Mouse (Mus musculus) midbrain, embryonic 15.5 days (tissue): ENCODE measurements around the gene Ccn1. TPM values are rescaled to one million over a fixed set of nuclear protein-coding genes. Genes with fewer than 3 reads are reported as not detected.

Source experiments
- ATAC-seq: fragments of 200-750 bp; cut with Nextera tagmentation; replicated peaks from 2 replicates; pipeline ENCODE4 v1.8.0; 2017; ENCODE audit warnings: moderate TSS enrichment
- H3K27ac ChIP-seq: fragments of 300-500 bp; sonication (generic); 2 replicates; pipeline ENCODE4 v1.5.1; 2015; ENCODE audit warnings: mild to moderate bottlenecking, inconsistent platforms
- H3K27me3 ChIP-seq: fragments of 300-500 bp; sonication (generic); replicated peaks from 2 replicates; pipeline ENCODE4 v1.6.1; 2015; ENCODE audit warnings: inconsistent platforms
- H3K36me3 ChIP-seq: fragments of 300-500 bp; sonication (generic); replicated peaks from 2 replicates; pipeline ENCODE4 v1.6.1; 2015; ENCODE audit warnings: inconsistent platforms
- H3K4me1 ChIP-seq: fragments of 300-500 bp; sonication (generic); 2 replicates; pipeline ENCODE4 v1.6.1; 2015; ENCODE audit warnings: inconsistent platforms
- H3K4me2 ChIP-seq: fragments of 300-500 bp; sonication (generic); 2 replicates; pipeline ENCODE4 v1.6.1; 2015; ENCODE audit warnings: inconsistent platforms, mild to moderate bottlenecking, moderate library complexity
- H3K4me3 ChIP-seq: fragments of 300-500 bp; sonication (generic); 2 replicates; pipeline ENCODE4 v1.5.1; 2015; ENCODE audit warnings: mild to moderate bottlenecking, inconsistent platforms
- H3K9ac ChIP-seq: fragments of 300-500 bp; sonication (generic); 2 replicates; pipeline ENCODE4 v1.6.1; 2015; ENCODE audit warnings: mild to moderate bottlenecking, inconsistent platforms
- H3K9me3 ChIP-seq: fragments of 300-500 bp; sonication (generic); 2 replicates; pipeline ENCODE4 v1.6.1; 2016; ENCODE audit warnings: inconsistent platforms
- WGBS: fragments of 180-500 bp; shearing (Covaris S2); methylation state at CpG from one replicate; pipeline ENCODE4 v1.1.7; 2015; ENCODE audit warnings: mixed read lengths; 5-methylcytosine and 5-hydroxymethylcytosine counted together
- polyA plus RNA-seq: library from polyadenylated mRNA; unstranded; fragments of >200 nt; fragmentation: Nextera tagmentation; extraction: Ambion mirVana; gene quantifications from 2 replicates; pipeline ENCODE4 v1.2.1, GENCODE M21; 2015

The Ccn1 gene
- polyA plus RNA-seq, 1 experiment from 2014 or later: 9.1 TPM

DNA sequence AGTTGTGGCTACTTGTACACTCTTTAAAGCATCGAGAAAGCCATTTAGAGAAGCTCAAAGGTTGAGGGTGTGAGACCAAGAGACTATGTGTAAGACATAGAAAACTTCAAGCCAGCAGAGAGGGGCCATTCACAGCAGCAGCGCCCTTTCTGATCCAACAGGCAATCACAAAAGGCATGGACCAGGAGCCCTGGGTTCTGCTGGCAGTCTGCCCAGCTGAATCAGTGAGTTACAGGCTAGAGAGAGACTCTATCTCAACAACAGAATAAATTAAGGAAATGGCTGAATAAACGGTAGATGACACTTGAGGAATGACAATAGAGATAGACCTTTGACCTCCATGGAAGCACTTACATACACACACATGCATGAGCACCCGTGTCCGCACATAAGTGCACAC, 21.1 kb downstream of the Ccn1 start:
- Histone ChIP-seq H3K27ac (no peak overlapping the region), H3K4me2 (no peak overlapping the region), H3K27me3 (no peaks in the 10 kb centered on the region), H3K9ac (no peak overlapping the region), H3K4me3 (no peak overlapping the region), H3K4me1 (no peaks in the 10 kb centered on the region), H3K36me3 (no peaks in the 10 kb centered on the region), H3K9me3 (no peaks in the 10 kb centered on the region)
- 58% methylated on average over 5 of the region's 5 CpGs for whole genome bisulfite sequencing
- no peak for ATAC-seq

DNA sequence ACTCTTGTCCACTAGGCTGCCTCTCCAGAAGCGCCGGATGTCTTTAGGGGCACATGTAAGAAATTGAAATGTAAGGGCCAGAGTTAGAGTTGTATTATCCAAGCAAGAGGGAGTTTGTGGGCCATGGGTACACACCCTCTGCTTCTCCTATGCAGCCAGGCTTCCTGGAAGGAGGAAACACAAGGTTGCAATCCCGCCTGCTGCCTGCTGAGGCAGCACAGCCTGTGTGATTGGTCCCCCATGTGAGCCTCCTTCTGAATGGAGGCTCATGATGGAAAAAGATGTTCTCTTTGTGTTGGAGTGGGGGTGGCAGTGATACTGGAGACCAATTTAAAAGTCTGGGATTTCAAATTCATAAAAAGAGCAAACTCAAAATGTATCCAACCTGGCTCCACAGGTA, 22.0 kb downstream of the Ccn1 start:
- H3K27ac ChIP-seq: no peak overlapping the region
- H3K4me3 ChIP-seq: no peak overlapping the region
- no peak overlapping the region for H3K4me2 ChIP-seq
- H3K9me3 ChIP-seq: no peaks in the 10 kb centered on the region
- no peak overlapping the region for H3K9ac ChIP-seq
- no peaks in the 10 kb centered on the region for H3K36me3 ChIP-seq
- 74% methylated on average over 3 of the region's 3 CpGs for WGBS
- no peaks in the 10 kb centered on the region for H3K27me3 ChIP-seq
- no peak for ATAC-seq
- no peaks in the 10 kb centered on the region for H3K4me1 ChIP-seq

DNA sequence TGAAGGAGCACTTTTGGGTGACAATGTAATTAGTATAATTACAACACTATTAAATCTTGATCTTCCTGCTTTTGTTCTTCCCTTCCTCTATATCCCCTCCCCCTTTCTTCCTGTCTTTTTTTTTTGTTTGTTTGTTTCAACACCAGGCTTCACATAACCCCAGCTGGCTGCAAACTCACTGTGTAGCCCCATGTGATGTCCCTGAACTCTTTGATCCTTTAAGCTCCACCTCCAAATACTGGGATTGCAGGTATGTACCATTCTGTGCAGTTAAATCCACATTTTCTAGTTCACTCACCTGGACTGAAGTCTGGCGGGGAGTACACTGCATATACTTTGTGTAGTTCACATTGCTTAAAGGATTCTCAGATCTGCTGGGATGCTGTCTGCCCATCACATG, 23.7 kb downstream of the Ccn1 start:
- Histone ChIP-seq H3K27me3 (no peaks in the 10 kb centered on the region), H3K4me1 (no peaks in the 10 kb centered on the region), H3K4me2 (no peak overlapping the region), H3K36me3 (no peaks in the 10 kb centered on the region), H3K27ac (no peak overlapping the region), H3K9ac (no peak overlapping the region), H3K4me3 (no peak overlapping the region), H3K9me3 (no peaks in the 10 kb centered on the region)
- ATAC-seq: no peak
- WGBS: 92% methylated on average over 1 of the region's 1 CpGs

DNA sequence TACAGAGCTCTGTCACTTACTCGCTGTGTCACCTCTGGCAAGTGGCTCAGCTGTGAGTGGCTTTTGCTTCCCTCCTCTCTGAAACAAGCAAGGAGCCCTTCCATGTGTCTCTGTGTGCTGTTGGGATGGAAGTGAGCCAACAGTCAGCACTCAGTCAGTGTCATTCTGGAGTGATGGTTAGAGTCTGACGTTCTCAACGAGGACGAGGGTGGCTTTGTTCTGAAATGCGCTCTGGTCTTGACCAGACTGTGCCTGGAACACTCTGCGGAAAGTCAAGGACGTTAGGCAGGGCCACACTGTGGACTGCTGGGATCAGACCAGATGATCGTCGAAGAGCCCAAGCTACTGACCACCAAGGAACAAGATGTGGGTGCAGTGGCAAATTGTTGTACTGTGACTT, 24.2 kb downstream of the Ccn1 start:
- no peak overlapping the region for H3K4me2 ChIP-seq
- H3K4me1 ChIP-seq: no peaks in the 10 kb centered on the region
- ATAC-seq: no peak
- H3K9ac ChIP-seq: no peak overlapping the region
- H3K36me3 ChIP-seq: no peaks in the 10 kb centered on the region
- H3K4me3 ChIP-seq: no peak overlapping the region
- no peaks in the 10 kb centered on the region for H3K9me3 ChIP-seq
- no peak overlapping the region for H3K27ac ChIP-seq
- WGBS: 85% methylated on average over 9 of the region's 9 CpGs
- no peaks in the 10 kb centered on the region for H3K27me3 ChIP-seq

DNA sequence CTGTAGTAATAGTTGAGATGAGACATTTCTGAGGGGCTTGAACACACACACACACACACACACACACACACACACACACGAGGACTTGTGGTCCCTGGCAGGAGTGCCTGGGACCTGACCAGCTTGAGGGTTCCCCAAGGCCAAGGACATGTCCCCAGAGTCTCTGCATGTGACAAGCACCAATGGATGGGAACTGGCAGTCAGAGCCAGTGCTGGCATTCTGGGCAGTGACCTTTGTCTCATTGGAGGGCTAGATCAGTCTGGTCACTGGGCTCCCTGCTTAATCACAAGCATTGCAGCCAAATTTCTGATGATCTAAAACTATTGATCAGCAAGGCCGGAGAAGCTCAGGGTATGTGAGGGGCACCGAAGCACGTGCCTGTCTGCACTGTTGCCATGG, 25.0 kb downstream of the Ccn1 start:
- 78% methylated on average over 4 of the region's 4 CpGs for WGBS
- Histone ChIP-seq H3K4me1 (no peaks in the 10 kb centered on the region), H3K9ac (no peak overlapping the region), H3K27ac (no peak overlapping the region), H3K4me3 (no peak overlapping the region), H3K4me2 (no peak overlapping the region), H3K27me3 (no peaks in the 10 kb centered on the region), H3K9me3 (no peaks in the 10 kb centered on the region), H3K36me3 (no peaks in the 10 kb centered on the region)
- no peak for ATAC-seq

DNA sequence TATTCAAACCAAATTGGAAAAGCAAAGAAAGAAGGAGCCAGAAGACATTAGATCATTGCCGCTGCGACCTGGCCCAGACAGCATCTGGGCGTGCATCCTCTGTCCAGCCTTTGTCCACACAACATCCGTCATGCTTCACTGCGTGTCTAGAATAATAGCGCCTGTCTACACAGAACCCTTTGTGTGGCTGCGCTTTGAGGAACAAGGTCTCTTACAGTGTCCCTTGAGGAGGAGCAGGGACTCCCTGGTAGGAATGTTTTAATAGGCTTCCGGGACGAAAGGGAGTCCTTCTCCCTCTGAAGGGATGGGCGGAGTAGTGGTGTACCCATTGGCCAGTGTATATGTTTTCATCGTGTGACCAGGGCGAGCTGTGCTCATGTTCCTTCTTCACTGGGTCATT, 26.7 kb downstream of the Ccn1 start:
- no peaks in the 10 kb centered on the region for H3K27me3 ChIP-seq
- WGBS: 74% methylated on average over 12 of the region's 12 CpGs
- ATAC-seq: 0 out of 2 replicates have a peak, but pooled peaks have one; percentile 19
- no peak overlapping the region for H3K4me2 ChIP-seq
- H3K4me1 ChIP-seq: no peaks in the 10 kb centered on the region
- no peak overlapping the region for H3K9ac ChIP-seq
- no peak overlapping the region for H3K27ac ChIP-seq
- H3K9me3 ChIP-seq: no peaks in the 10 kb centered on the region
- no peaks in the 10 kb centered on the region for H3K36me3 ChIP-seq
- H3K4me3 ChIP-seq: no peak overlapping the region

DNA sequence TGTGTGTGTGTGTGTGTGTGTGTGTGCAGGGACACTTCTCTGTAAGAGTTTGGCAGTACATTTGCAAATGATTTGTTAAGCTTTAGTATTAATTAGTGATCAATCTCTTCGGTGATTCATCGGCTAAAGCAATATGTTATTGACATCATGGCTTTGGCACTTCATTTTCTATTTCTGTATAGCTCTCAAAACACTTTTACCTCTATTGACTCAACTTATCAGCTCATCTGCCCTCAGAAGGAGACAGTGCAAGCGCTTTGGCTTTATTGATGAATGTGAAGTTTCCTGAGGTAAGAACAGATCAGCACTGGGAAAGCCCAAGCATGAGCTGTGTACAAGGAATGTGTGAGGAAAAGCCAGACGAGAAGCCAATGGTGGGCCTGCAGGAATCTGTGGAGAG, 28.6 kb downstream of the Ccn1 start:
- 88% methylated on average over 4 of the region's 4 CpGs for WGBS
- no peak for ATAC-seq
- no peak overlapping the region for H3K9ac ChIP-seq
- no peak overlapping the region for H3K4me2 ChIP-seq
- H3K27me3 ChIP-seq: no peaks in the 10 kb centered on the region
- no peak overlapping the region for H3K4me3 ChIP-seq
- no peaks in the 10 kb centered on the region for H3K36me3 ChIP-seq
- H3K9me3 ChIP-seq: no peaks in the 10 kb centered on the region
- no peak overlapping the region for H3K27ac ChIP-seq
- H3K4me1 ChIP-seq: no peaks in the 10 kb centered on the region

DNA sequence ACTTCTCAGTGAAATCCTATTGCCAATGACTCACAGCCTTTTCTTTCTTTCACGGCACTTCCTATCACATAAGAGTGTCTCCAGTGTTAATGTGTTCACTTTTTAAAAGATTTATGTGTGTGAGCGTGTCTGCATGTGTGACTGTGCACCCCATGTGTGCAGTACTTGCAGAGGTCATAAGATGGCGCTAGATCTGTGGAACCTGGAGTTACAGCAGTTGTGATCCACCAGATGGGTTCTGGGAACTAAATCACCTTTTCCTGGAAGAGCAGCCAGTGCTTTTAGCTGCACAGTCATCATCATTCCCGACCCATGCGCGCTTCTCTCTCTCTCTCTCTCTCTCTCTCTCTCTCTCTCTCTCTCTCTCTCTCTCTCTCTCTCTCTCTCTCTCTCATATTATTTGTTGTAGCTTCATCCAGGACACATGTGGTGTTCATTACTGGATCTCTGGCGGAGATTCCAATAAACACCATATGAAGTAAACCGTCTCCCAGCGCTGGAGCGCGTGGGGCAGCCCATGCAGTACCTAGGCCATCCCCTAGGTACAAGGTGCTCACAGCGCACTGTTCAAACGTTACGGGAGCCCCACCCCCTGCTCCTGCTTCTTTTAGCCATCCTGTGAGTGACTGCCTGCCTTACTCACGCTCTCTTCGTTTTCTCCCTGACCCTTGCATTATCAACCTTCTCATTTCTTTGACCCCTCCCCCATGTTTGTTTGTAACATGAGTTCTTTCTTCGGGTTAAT, 30.0 kb downstream of the Ccn1 start:
- no peak overlapping the region for H3K4me3 ChIP-seq
- no peak for ATAC-seq
- 90% methylated on average over 17 of the region's 17 CpGs for WGBS

DNA sequence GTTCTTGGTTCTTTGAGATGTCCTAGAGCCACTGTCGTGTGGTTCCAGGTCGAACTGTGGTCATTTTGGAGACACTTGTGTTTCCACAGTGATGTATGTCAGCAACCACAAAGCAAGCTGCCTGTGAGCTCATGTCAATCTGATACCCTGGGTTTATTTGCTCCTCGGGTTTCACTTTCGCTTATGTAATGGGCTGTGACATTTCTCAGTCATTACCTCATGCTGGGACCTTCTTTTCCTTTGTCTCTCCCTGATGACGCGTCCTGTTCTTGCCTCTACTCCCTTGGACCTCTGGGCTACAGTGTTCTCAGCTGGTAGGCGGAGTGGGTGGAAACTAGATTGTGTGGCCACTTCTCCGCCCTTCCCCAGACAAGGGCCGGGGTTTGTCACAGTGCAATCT, 31.5 kb downstream of the Ccn1 start:
- 80% methylated on average over 9 of the region's 9 CpGs for whole genome bisulfite sequencing
- no peak overlapping the region for H3K9ac ChIP-seq
- H3K27ac ChIP-seq: no peak overlapping the region

More for the DNA sequence above, 30.0 kb downstream of the Ccn1 start:
- Histone ChIP-seq H3K4me1 (peaks cover 5% of the 10 kb centered on the region), H3K4me2 (no peak overlapping the region), H3K9me3 (no peaks in the 10 kb centered on the region), H3K27ac (no peak overlapping the region), H3K27me3 (no peaks in the 10 kb centered on the region), H3K36me3 (no peaks in the 10 kb centered on the region), H3K9ac (no peak overlapping the region)

DNA sequence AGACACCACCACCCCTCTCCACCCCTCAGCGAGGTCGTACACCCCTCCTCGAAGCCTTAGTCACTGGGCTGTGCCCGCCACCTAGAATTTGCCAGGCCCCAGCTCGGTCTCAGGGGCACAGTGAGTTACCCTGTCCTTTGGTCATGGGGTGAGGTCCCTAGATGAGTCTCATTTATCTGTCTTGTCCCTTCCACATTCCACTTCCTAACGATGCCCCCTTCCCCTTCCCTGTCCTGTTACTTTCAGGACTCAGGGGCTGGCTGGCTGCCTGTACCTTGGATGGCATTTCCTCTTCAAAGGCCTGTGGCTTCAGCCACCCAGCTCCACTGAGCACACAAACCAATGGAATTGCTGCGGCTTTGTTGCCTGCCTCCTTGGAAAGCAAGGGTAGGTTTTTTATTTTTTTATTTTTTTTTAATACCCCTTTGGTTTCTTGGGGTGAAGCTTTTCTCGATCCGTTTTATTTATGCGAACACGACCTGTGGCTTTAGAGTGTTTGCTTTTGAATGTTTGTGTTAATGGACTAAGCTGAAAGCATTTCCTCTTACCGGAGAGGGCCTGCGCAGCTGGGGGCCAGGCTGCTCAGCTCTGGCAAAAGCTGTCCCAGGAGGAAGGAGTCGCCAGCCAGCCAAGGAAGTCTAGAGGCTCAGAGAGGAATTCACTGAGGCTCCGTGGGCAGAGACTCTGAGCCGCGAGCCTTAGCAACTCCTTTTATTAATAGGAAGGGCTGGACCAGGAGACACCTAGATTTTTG, 35.2 kb downstream of the Ccn1 start:
- no peak overlapping the region for H3K9ac ChIP-seq

More for the DNA sequence above, 31.5 kb downstream of the Ccn1 start:
- H3K27me3 ChIP-seq: no peaks in the 10 kb centered on the region
- H3K4me3 ChIP-seq: no peak overlapping the region
- no peak for ATAC-seq
- H3K4me2 ChIP-seq: no peak overlapping the region
- H3K4me1 ChIP-seq: peaks cover 16% of the 10 kb centered on the region
- no peaks in the 10 kb centered on the region for H3K36me3 ChIP-seq
- H3K9me3 ChIP-seq: no peaks in the 10 kb centered on the region

DNA sequence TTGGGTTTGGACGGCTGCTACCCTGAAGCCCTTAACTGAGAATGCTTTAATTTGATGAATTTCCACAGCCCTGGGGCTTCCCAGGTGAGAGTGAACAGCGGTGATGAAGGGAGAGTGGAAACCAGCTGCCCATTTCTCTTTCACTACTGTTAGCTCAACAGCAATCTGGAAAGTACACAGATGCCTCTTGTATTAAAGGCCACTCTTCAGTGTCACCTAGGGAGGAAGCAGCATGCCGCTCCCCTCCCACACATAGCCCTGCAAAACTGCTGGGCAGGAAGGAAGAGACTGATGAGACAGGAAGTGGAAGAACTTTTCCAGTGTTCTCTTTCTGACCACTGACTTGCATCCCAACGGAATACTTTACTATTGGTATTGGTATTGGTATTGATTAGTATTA, 36.5 kb downstream of the Ccn1 start:
- peak; percentile 16; the same call in 1 of the 2 replicates for ATAC-seq
- no peak overlapping the region for H3K4me2 ChIP-seq
- H3K9ac ChIP-seq: no peak overlapping the region
- H3K9me3 ChIP-seq: no peaks in the 10 kb centered on the region
- no peak overlapping the region for H3K27ac ChIP-seq
- no peak overlapping the region for H3K4me3 ChIP-seq
- peaks cover 16% of the 10 kb centered on the region for H3K4me1 ChIP-seq
- WGBS: 87% methylated on average over 4 of the region's 4 CpGs
- no peaks in the 10 kb centered on the region for H3K36me3 ChIP-seq
- no peaks in the 10 kb centered on the region for H3K27me3 ChIP-seq

More for the DNA sequence above, 35.2 kb downstream of the Ccn1 start:
- no peak overlapping the region for H3K27ac ChIP-seq
- no peaks in the 10 kb centered on the region for H3K9me3 ChIP-seq
- peak; percentile 60 for ATAC-seq
- H3K27me3 ChIP-seq: no peaks in the 10 kb centered on the region
- peaks cover 16% of the 10 kb centered on the region for H3K4me1 ChIP-seq
- no peaks in the 10 kb centered on the region for H3K36me3 ChIP-seq
- no peak overlapping the region for H3K4me3 ChIP-seq
- peak overlapping the region; percentile 26; the same call in 1 of the 2 replicates for H3K4me2 ChIP-seq
- 19% methylated on average over 17 of the region's 17 CpGs for WGBS

DNA sequence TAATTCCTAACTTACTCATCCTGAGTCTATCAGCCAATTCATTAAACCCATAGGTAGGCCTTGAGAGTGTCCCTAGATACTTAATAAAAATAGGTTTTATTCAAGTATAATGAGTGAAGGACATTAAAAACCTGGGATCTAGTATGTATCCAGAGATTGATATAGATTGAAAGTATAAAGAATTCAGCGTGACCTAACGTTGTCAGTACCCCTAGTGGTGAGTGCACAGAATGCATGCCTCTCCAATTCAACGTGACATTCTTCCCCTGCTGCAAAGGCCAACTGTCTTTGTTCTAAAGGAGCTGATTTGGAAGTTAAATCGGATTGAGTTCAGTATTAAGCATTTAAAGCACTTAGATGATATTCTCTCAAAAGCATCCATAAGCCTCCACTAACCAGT, 37.1 kb downstream of the Ccn1 start:
- WGBS: 21% methylated on average over 4 of the region's 4 CpGs
- Histone ChIP-seq H3K4me3 (no peak overlapping the region), H3K27me3 (no peaks in the 10 kb centered on the region), H3K9ac (no peak overlapping the region), H3K36me3 (no peaks in the 10 kb centered on the region), H3K27ac (no peak overlapping the region), H3K9me3 (no peaks in the 10 kb centered on the region), H3K4me2 (no peak overlapping the region), H3K4me1 (peaks cover 16% of the 10 kb centered on the region)
- 0 out of 2 replicates have a peak, but pooled peaks have one; percentile 38 for ATAC-seq

DNA sequence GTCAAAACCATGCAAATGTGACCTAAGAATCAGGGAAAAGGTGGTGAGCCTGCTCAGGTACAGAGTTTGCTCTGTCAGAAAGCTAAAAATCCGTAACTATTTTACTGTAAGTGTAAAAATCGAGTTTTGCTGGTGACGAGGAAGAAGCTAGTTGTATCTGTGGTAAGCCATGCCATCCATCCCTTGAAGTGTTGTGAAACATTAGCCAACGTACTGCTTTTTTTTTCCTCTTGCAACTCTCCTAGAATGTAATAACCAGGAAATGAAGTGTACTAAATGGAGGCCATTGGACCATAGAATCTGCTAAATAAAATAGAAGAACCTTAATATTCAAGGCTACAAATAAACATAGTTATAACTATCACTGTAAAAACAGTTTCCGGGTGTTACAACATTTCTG, 41.5 kb downstream of the Ccn1 start:
- H3K4me1 ChIP-seq: no peaks in the 10 kb centered on the region
- H3K36me3 ChIP-seq: peaks cover 6% of the 10 kb centered on the region; the same call in 1 of the 2 replicates
- no peak overlapping the region for H3K4me2 ChIP-seq
- WGBS: 93% methylated on average over 5 of the region's 5 CpGs
- ATAC-seq: no peak
- H3K9me3 ChIP-seq: no peaks in the 10 kb centered on the region
- H3K27ac ChIP-seq: no peak overlapping the region
- H3K9ac ChIP-seq: no peak overlapping the region
- H3K27me3 ChIP-seq: no peaks in the 10 kb centered on the region
- H3K4me3 ChIP-seq: no peak overlapping the region
